Mouse (Mus musculus) gastrocnemius, adult 2 months (tissue): Measurements from ENCODE around the gene Ufsp1. TPM values are rescaled to one million over a fixed set of nuclear protein-coding genes. Genes with fewer than 3 reads are reported as not detected.

ENCODE experiments used
- DNase-seq: peaks from one replicate; pipeline ENCODE4 v3.0.0; 2022
- H3K27ac ChIP-seq: fragments of 200-600 bp; 2 replicates; pipeline ENCODE4 v1.8.1; 2022; ENCODE audit warnings: mild to moderate bottlenecking
- H3K4me3 ChIP-seq: fragments of 200-600 bp; 2 replicates; pipeline ENCODE4 v1.8.1; 2022; ENCODE audit warnings: mild to moderate bottlenecking, moderate library complexity
- CTCF ChIP-seq: fragments of 200-600 bp; IDR thresholded peaks from 2 replicates; pipeline ENCODE4 v1.8.1; 2022; ENCODE audit warnings: antibody characterized with exemption, mild to moderate bottlenecking, moderate library complexity
- intact Hi-C: fragments of 180-260 bp; cut with DNase I; formaldehyde crosslinking; loops from one replicate; pipeline ENCODE4 v1.15.1; 2025
- total RNA-seq, 2 experiments: library from RNA; stranded (reverse); gene quantifications; 2 replicates each; pipeline ENCODE4 v1.2.3; 2021

The Ufsp1 gene
- total RNA-seq, 2 experiments from 2014 or later: 14.2 to 15.1 TPM

GRCm38 (mm10) chr5:137315084-137315903, 20.9 kb downstream of the Ufsp1 start:
- TF ChIP-seq CTCF: peak; percentile 66
- DNase-seq: peak; percentile 62
- Histone ChIP-seq H3K4me3 (no peak overlapping the region), H3K27ac (peak overlapping the region; percentile 91; the same call in 1 of the 2 replicates)
- intact Hi-C loops: no loop called here

DNA sequence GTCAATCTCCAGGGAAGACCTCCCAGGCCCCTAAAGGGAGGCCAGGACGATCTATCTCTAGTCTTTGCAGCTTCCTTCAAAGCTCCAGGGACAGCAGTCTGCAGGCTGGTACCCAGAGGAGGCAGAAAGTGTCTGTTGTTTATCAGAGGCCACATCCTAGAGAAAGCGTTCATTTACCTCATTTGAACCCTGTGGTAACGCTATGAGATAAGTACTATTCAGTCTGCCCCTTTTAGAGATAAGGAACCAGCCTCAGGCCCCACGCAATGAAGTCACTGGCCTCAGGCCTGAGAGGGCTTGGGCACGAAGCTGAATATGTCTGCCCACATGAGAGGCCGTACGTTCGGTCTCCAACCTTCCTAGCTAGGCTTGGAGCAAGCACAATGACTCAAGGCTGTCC, 22.9 kb downstream of the Ufsp1 start:
- no peak overlapping the region for H3K4me3 ChIP-seq
- H3K27ac ChIP-seq: no peak overlapping the region
- intact Hi-C loops: no loop called here
- no peak for TF ChIP-seq CTCF
- DNase-seq: no peak

GRCm38 (mm10) chr5:137318570-137318969, 24.1 kb downstream of the Ufsp1 start:
- no peak for DNase-seq
- H3K27ac ChIP-seq: no peak overlapping the region
- intact Hi-C loops: no loop called here
- TF ChIP-seq CTCF: no peak
- H3K4me3 ChIP-seq: no peak overlapping the region

- DNase-seq: no peak
- intact Hi-C loops: no loop called here
- no peak overlapping the region for H3K4me3 ChIP-seq
- no peak overlapping the region for H3K27ac ChIP-seq
- no peak for TF ChIP-seq CTCF
These were observed 26.6 kb downstream of the Ufsp1 start for GRCm38 (mm10) chr5:137320996-137321395.

DNA sequence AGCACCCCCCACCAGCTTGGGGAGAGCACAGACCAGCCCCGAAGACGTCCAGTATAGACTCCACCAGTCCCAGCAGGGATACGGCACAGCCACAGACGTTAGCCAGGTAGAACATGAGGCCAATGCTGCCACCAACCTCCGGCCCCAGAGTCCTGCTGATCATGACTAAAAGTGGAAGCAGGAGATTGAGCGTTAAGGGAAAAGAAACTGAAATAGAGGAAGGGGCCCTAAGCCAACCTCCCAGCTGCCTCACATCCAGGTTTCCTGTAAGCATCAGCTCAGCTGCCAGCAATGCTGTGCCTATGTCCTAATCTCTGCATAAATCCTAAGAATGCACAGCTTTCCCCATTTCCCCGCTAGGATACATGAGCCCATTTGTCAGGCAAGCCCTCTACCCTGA, 36.5 kb downstream of the Ufsp1 start:
- TF ChIP-seq CTCF: no peak
- H3K27ac ChIP-seq: no peak overlapping the region
- no peak for DNase-seq
- H3K4me3 ChIP-seq: no peak overlapping the region
- intact Hi-C loops: loop anchor here (10.0 kb wide), 1 partner anchor 174 kb away; the partner anchor contains the start of gene Pop7

GRCm38 (mm10) chr5:137332857-137333511, 38.6 kb downstream of the Ufsp1 start:
- no peak for DNase-seq
- no peak for TF ChIP-seq CTCF
- intact Hi-C loops: loop anchor here (10.0 kb wide), 1 partner anchor 172 kb away; the partner anchor contains the start of gene Pop7
- peak overlapping the region; percentile 81 for H3K27ac ChIP-seq
- H3K4me3 ChIP-seq: peak overlapping the region; percentile 72

DNA sequence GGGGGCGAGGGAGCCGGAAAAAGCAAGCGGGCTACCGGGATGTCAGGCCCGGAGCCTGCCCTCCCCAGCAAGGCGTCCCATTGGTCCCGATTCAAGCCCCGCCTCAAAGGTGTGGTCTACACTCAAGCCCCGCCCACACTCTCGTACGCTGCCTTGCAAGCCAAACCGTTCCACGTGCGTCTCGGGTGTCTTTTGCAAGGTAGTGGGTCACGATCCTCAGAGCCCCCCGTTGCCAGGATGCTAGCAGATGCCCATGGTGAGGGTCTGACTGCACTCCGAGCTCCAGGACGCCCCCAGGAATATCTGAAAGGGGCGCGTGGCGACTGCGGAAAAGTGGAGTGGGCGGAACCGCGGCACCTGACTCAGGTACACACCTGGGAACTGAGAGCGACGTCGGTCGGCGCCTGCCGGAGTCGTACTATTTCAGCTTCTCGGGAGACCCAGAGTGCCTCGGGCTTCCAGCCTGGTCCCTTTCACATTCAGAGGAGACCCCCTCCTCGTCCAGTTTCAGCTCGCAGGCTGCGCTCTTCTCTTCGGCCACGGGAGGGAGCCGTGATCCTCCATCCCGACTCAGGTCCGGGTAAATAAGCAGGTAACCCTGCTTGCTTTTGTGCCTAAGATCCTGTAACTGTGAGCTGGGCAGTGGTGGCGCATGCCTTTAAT, 39.2 kb downstream of the Ufsp1 start, which contains the start of gene Slc12a9:
TSS of gene Slc12a9 (minus strand) at position 86 of the 663 bp plus-strand sequence.
- intact Hi-C loops: loop anchor here (10.0 kb wide), 1 partner anchor 171 kb away; the partner anchor contains the start of gene Pop7
- peak within 1 kb of the TSS; percentile 72 for H3K4me3 ChIP-seq
- TF ChIP-seq CTCF: peak; percentile 84
- peak; percentile 95 for DNase-seq
- peak within 1 kb of the TSS; percentile 81 for H3K27ac ChIP-seq

GRCm38 (mm10) chr5:137334317-137334716, 39.9 kb downstream of the Ufsp1 start:
- Histone ChIP-seq H3K27ac (peak overlapping the region; percentile 81; the same call in 1 of the 2 replicates), H3K4me3 (peak overlapping the region; percentile 72)
- no peak for TF ChIP-seq CTCF
- no peak for DNase-seq
- intact Hi-C loops: loop anchor here (10.0 kb wide), 1 partner anchor 170 kb away; the partner anchor contains the start of gene Pop7

GRCm38 (mm10) chr5:137335066-137335465, 40.6 kb downstream of the Ufsp1 start:
- intact Hi-C loops: loop anchor here (10.0 kb wide), 1 partner anchor 170 kb away; the partner anchor contains the start of gene Pop7

GRCm38 (mm10) chr5:137337190-137337589, 42.8 kb downstream of the Ufsp1 start:
- no peak for TF ChIP-seq CTCF
- Histone ChIP-seq H3K27ac (peak overlapping the region; percentile 92), H3K4me3 (no peak overlapping the region)
- intact Hi-C loops: loop anchor here (2.0 to 10.0 kb wide), 2 partner anchors 40 to 168 kb away; partner anchors contain the start of gene Pop7
- DNase-seq: no peak

More at GRCm38 (mm10) chr5:137335066-137335465, 40.6 kb downstream of the Ufsp1 start:
- no peak for DNase-seq
- no peak for TF ChIP-seq CTCF
- H3K4me3 ChIP-seq: no peak overlapping the region
- no peak overlapping the region for H3K27ac ChIP-seq

GRCm38 (mm10) chr5:137338256-137338655, 43.8 kb downstream of the Ufsp1 start:
- TF ChIP-seq CTCF: no peak
- Histone ChIP-seq H3K4me3 (peak overlapping the region; percentile 77), H3K27ac (peak overlapping the region; percentile 92)
- DNase-seq: peak; percentile 95
- intact Hi-C loops: loop anchor here (10.0 kb wide), 1 partner anchor 167 kb away; the partner anchor contains the start of gene Pop7

GRCm38 (mm10) chr5:137338663-137339289, 44.3 kb downstream of the Ufsp1 start:
- no peak for TF ChIP-seq CTCF
- peak overlapping the region; percentile 92 for H3K27ac ChIP-seq
- peak overlapping the region; percentile 77 for H3K4me3 ChIP-seq
- peak; percentile 61 for DNase-seq
- intact Hi-C loops: loop anchor here (10.0 kb wide), 1 partner anchor 166 kb away; the partner anchor contains the start of gene Pop7
